Mouse (Mus musculus): ENCODE measurements around the gene Recql5. TPM values are rescaled to one million over a fixed set of nuclear protein-coding genes. Genes with fewer than 3 reads are reported as not detected.
"Not testable (repeated sequence)": the region's sequence is repeated elsewhere in the genome, so short reads cannot be mapped to it uniquely, and the experiment has no call there.

Recql5 gene
- polyA plus RNA-seq, 1 experiment from 2014 or later = 24.6 TPM

GRCm38 (mm10) chr11:115872437-115872836 lies 60.8 kb downstream of the Recql5 start:
- no peak overlapping the region for H3K9ac ChIP-seq (replicated peaks)
- H3K4me2 ChIP-seq (replicated peaks) = no peak overlapping the region
- no peaks in the 10 kb centered on the region for H3K36me3 ChIP-seq
- H3K4me1 ChIP-seq = no peaks in the 10 kb centered on the region
- ATAC-seq (replicated peaks) = no peak
- WGBS = 74% methylated on average over 4 of the region's 4 CpGs
- H3K27ac ChIP-seq (replicated peaks) = no peak overlapping the region
- H3K27me3 ChIP-seq = no peaks in the 10 kb centered on the region
- no peak overlapping the region for H3K4me3 ChIP-seq
- no peaks in the 10 kb centered on the region for H3K9me3 ChIP-seq

DNA sequence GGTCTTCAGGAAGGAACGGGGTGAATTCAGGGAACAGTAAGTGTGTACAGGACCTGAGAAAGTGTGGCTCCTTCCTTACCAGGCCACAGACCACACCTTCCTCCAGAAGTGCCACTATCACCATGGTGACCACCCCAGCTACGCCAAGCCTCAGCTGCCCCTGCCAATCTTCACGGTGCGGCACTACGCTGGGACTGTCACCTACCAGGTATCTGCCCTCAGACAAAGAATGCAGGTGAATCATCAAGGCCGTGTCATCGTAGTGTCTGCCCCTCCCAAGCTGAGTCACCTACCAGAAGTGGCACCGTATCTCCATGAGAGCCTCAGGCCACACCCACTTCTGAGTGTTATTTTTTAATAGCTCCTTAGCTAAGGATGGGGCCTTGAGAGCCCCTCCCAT lies 63.9 kb downstream of the Recql5 start:
- Histone ChIP-seq H3K9ac (replicated peaks) (no peak overlapping the region), H3K27me3 (no peaks in the 10 kb centered on the region), H3K36me3 (no peaks in the 10 kb centered on the region), H3K27ac (replicated peaks) (no peak overlapping the region), H3K4me2 (replicated peaks) (no peak overlapping the region), H3K4me3 (no peak overlapping the region), H3K4me1 (no peaks in the 10 kb centered on the region), H3K9me3 (no peaks in the 10 kb centered on the region)
- no peak for ATAC-seq (replicated peaks)
- 87% methylated on average over 8 of the region's 8 CpGs for WGBS

GRCm38 (mm10) chr11:115863895-115864294 lies 69.4 kb downstream of the Recql5 start:
- no peak for ATAC-seq (replicated peaks)
- Histone ChIP-seq H3K9ac (replicated peaks) (no peak overlapping the region), H3K36me3 (no peaks in the 10 kb centered on the region), H3K4me2 (replicated peaks) (no peak overlapping the region), H3K27me3 (peaks cover 27% of the 10 kb centered on the region), H3K27ac (replicated peaks) (no peak overlapping the region), H3K4me3 (no peak overlapping the region), H3K9me3 (no peaks in the 10 kb centered on the region), H3K4me1 (peaks cover 12% of the 10 kb centered on the region)
- whole genome bisulfite sequencing = 92% methylated on average over 8 of the region's 8 CpGs

DNA sequence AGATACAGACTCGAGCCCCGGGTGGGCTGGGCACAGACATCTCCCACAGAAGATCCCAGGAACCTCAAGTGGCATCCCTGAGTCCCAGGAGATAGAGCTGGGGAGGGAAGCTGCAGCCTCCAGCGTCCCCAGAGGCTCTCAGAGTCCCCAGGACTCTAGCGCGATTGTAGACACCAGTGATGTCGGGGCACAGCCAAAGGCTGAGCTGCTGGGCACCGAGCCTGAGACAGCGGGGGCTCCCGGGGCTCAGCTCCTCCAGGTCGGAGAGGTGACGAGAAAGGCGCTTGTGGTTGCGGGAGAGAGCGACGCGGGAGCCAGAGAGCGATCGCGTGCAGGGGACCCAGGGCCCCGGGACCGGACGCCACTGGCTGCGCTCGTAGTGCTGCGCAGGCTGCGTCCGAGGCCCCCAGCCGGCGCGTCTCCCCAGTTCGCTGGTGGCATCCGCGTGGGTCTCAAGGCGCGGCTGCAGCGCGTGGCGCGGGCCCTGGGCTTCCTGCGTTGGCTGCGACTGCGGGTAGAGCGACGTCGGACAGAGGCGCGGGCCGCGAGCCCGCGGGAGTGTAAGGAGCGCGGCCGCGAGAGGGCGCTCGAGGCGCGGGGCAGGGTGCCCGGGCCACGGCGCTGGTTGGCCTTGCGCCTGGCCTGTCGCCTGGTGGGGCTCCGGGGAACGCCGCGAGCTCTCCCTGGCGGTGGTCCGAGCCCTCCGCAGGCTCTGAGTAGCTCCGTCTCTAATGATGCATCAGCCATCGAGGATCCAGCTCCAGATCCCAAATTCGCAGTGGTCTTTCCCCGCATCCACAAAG lies 73.9 kb downstream of the Recql5 start:
- peak overlapping the region; percentile 36 for H3K4me3 ChIP-seq
- peak overlapping the region; percentile 27 for H3K9ac ChIP-seq (replicated peaks)
- H3K4me2 ChIP-seq (replicated peaks) = peak overlapping the region; percentile 44
- peak; percentile 75 for ATAC-seq (replicated peaks)
- peaks cover 14% of the 10 kb centered on the region for H3K4me1 ChIP-seq
- WGBS = 2% methylated on average over 75 of the region's 75 CpGs
- peaks cover 43% of the 10 kb centered on the region for H3K27me3 ChIP-seq
- H3K36me3 ChIP-seq = no peaks in the 10 kb centered on the region
- no peak overlapping the region for H3K27ac ChIP-seq (replicated peaks)
- no peaks in the 10 kb centered on the region for H3K9me3 ChIP-seq

DNA sequence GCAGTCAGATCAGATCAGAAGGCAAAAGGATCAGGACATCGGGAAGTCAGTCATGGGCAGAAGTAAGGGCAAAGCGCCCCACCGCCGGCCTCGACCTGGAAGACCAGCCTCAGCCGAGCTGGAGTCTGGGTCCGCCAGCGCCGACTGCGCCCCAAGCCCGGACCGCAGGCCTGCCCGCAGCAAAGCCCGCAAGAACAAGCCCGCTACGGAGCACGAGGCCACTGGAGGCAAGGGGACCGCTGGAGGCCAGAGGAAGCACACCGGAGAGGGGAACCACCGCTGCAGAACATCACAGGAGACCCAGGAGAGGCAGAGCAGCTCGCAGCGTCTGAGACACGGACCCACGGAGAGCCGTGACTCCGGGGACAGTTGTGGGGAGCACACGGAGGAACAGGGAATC lies 74.9 kb downstream of the Recql5 start, which contains the start of gene Myo15b:
Myo15b (plus strand) TSS at position 53 of the 400 bp plus-strand sequence.
- H3K36me3 ChIP-seq = no peaks in the 10 kb centered on the region
- 10% methylated on average over 27 of the region's 27 CpGs for WGBS
- H3K9me3 ChIP-seq = no peaks in the 10 kb centered on the region
- peaks cover 43% of the 10 kb centered on the region for H3K27me3 ChIP-seq
- peak within 1 kb of the TSS; percentile 36 for H3K4me3 ChIP-seq
- H3K4me1 ChIP-seq = peaks cover 14% of the 10 kb centered on the region
- H3K4me2 ChIP-seq (replicated peaks) = peak within 1 kb of the TSS; percentile 44
- no peak for ATAC-seq (replicated peaks)
- no peak within 1 kb of the TSS for H3K27ac ChIP-seq (replicated peaks)
- H3K9ac ChIP-seq (replicated peaks) = peak within 1 kb of the TSS; percentile 27; the same call in 1 of the 2 replicates

DNA sequence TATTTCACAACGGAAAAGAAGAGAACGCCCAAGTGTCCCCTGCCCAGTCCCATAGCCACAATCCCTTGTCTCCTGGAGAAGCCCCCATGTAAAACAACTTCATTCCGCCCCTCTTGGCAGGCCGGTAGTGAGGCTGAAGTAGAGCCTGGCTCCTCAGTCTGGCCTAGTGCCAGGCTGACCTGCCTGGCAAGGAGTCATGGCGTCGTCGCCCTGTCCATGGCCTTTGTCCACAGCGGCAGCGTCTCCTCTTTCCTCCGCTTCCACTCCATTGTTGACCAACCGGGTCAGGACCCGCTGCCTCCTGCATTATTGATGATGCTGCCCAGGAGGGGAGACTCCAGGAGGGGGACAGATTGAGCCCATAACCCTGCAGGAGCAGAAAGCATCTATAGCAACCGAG lies 75.3 kb downstream of the Recql5 start:
- Histone ChIP-seq H3K36me3 (no peaks in the 10 kb centered on the region), H3K27ac (replicated peaks) (no peak overlapping the region), H3K9me3 (no peaks in the 10 kb centered on the region), H3K27me3 (peaks cover 43% of the 10 kb centered on the region), H3K4me3 (no peak overlapping the region), H3K4me1 (peaks cover 14% of the 10 kb centered on the region), H3K4me2 (replicated peaks) (no peak overlapping the region), H3K9ac (replicated peaks) (no peak overlapping the region)
- no peak for ATAC-seq (replicated peaks)
- 45% methylated on average over 13 of the region's 13 CpGs for WGBS

GRCm38 (mm10) chr11:115857146-115857545 lies 76.1 kb downstream of the Recql5 start:
- not testable (repeated sequence) for ATAC-seq (replicated peaks); H3K9ac ChIP-seq (replicated peaks); H3K9me3 ChIP-seq; H3K4me2 ChIP-seq (replicated peaks); H3K27ac ChIP-seq (replicated peaks); H3K36me3 ChIP-seq; H3K4me3 ChIP-seq
- H3K4me1 ChIP-seq = peaks cover 14% of the 10 kb centered on the region
- 90% methylated on average over 4 of the region's 4 CpGs for WGBS
- peaks cover 43% of the 10 kb centered on the region for H3K27me3 ChIP-seq

- WGBS = 66% methylated on average over 6 of the region's 6 CpGs
- peaks cover 24% of the 10 kb centered on the region for H3K27me3 ChIP-seq
- no peak overlapping the region for H3K27ac ChIP-seq (replicated peaks)
- no peak overlapping the region for H3K9ac ChIP-seq (replicated peaks)
- peaks cover 9% of the 10 kb centered on the region for H3K4me1 ChIP-seq
- no peak for ATAC-seq (replicated peaks)
- no peaks in the 10 kb centered on the region for H3K36me3 ChIP-seq
- H3K9me3 ChIP-seq = no peaks in the 10 kb centered on the region
- H3K4me3 ChIP-seq = no peak overlapping the region
- H3K4me2 ChIP-seq (replicated peaks) = no peak overlapping the region
Measured at GRCm38 (mm10) chr11:115854674-115855073, 78.6 kb downstream of the Recql5 start.

- WGBS = 96% methylated on average over 2 of the region's 2 CpGs
- H3K4me2 ChIP-seq (replicated peaks) = no peak overlapping the region
Measured at GRCm38 (mm10) chr11:115845819-115846218, 87.5 kb downstream of the Recql5 start.

GRCm38 (mm10) chr11:115844240-115844639 lies 89.0 kb downstream of the Recql5 start:
- H3K4me1 ChIP-seq = no peaks in the 10 kb centered on the region
- no peak overlapping the region for H3K4me2 ChIP-seq (replicated peaks)
- H3K9me3 ChIP-seq = no peaks in the 10 kb centered on the region
- no peak overlapping the region for H3K9ac ChIP-seq (replicated peaks)
- no peaks in the 10 kb centered on the region for H3K36me3 ChIP-seq
- H3K27me3 ChIP-seq = no peaks in the 10 kb centered on the region
- no peak overlapping the region for H3K4me3 ChIP-seq
- no peak overlapping the region for H3K27ac ChIP-seq (replicated peaks)
- ATAC-seq (replicated peaks) = no peak
- 65% methylated on average over 8 of the region's 8 CpGs for WGBS

More at GRCm38 (mm10) chr11:115845819-115846218, 87.5 kb downstream of the Recql5 start:
- Histone ChIP-seq H3K27ac (replicated peaks) (no peak overlapping the region), H3K9ac (replicated peaks) (no peak overlapping the region), H3K9me3 (no peaks in the 10 kb centered on the region), H3K27me3 (no peaks in the 10 kb centered on the region), H3K4me1 (no peaks in the 10 kb centered on the region), H3K4me3 (no peak overlapping the region), H3K36me3 (no peaks in the 10 kb centered on the region)
- no peak for ATAC-seq (replicated peaks)

GRCm38 (mm10) chr11:115843891-115844239 lies 89.4 kb downstream of the Recql5 start:
- no peaks in the 10 kb centered on the region for H3K9me3 ChIP-seq
- no peak overlapping the region for H3K27ac ChIP-seq (replicated peaks)
- no peaks in the 10 kb centered on the region for H3K27me3 ChIP-seq
- H3K4me2 ChIP-seq (replicated peaks) = no peak overlapping the region
- 92% methylated on average over 5 of the region's 5 CpGs for WGBS
- no peak overlapping the region for H3K4me3 ChIP-seq
- no peak for ATAC-seq (replicated peaks)
- no peak overlapping the region for H3K9ac ChIP-seq (replicated peaks)
- H3K36me3 ChIP-seq = no peaks in the 10 kb centered on the region
- H3K4me1 ChIP-seq = no peaks in the 10 kb centered on the region

DNA sequence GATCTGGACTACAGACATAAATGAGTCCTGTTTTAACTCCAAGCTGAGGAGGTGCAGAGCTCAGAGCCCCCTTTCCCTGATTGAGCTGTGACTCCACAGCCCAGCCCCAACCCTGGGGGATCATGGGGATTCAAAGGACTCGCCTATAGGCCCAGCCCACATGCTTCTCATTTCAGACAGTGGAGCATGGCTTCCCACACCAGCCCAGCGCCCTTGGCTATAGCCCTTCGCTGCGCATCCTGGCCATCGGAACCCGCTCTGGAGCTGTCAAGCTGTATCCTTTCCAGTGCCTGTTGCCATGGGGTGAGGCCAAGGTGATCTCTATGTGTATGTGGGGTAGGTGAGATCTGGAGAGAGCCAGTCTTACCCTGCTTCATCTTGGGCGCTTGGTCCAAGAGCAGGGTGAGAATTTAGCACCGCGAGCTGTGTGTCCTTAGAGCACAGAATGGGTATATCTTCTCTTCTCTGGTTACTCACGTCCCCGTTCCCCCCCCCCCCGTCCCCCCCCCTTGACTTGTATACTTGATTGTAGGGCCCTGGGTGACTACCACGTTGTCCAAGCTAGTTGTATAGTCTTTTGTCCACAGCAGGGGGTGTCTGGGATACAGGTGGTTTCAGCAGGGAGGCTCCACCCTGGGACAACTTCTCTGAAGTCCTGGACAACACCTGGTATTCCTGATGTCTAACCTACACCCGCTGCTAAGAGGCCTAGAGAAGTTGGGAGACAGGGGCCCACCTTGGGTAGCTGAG lies 90.0 kb downstream of the Recql5 start:
- Histone ChIP-seq H3K4me3 (no peak overlapping the region), H3K4me1 (no peaks in the 10 kb centered on the region), H3K9me3 (no peaks in the 10 kb centered on the region), H3K9ac (replicated peaks) (no peak overlapping the region), H3K27me3 (no peaks in the 10 kb centered on the region), H3K4me2 (replicated peaks) (no peak overlapping the region), H3K36me3 (no peaks in the 10 kb centered on the region), H3K27ac (replicated peaks) (no peak overlapping the region)
- 83% methylated on average over 13 of the region's 14 CpGs for WGBS
- ATAC-seq (replicated peaks) = no peak
